Mouse (Mus musculus): Measurements from ENCODE around the gene Vax2. TPM values are rescaled to one million over a fixed set of nuclear protein-coding genes. Genes with fewer than 3 reads are reported as not detected.

The Vax2 gene
- polyA plus RNA-seq, 1 experiment from 2014 or later, result not detected

- H3K9ac ChIP-seq, result no peak overlapping the region
- peaks cover 99% of the 10 kb centered on the region for H3K27me3 ChIP-seq (replicated peaks)
- WGBS (ENCODE audit: insufficient replicate concordance), result 3% methylated on average over 11 of the region's 11 CpGs
- H3K9me3 ChIP-seq (replicated peaks), result no peaks in the 10 kb centered on the region
- no peak for ATAC-seq
- no peaks in the 10 kb centered on the region for H3K36me3 ChIP-seq
- no peak overlapping the region for H3K27ac ChIP-seq
- no peaks in the 10 kb centered on the region for H3K4me1 ChIP-seq
- no peak overlapping the region for H3K4me3 ChIP-seq
- no peak overlapping the region for H3K4me2 ChIP-seq
These were observed 10.1 kb upstream of the Vax2 start for GRCm38 (mm10) chr6:83701001-83701400.

DNA sequence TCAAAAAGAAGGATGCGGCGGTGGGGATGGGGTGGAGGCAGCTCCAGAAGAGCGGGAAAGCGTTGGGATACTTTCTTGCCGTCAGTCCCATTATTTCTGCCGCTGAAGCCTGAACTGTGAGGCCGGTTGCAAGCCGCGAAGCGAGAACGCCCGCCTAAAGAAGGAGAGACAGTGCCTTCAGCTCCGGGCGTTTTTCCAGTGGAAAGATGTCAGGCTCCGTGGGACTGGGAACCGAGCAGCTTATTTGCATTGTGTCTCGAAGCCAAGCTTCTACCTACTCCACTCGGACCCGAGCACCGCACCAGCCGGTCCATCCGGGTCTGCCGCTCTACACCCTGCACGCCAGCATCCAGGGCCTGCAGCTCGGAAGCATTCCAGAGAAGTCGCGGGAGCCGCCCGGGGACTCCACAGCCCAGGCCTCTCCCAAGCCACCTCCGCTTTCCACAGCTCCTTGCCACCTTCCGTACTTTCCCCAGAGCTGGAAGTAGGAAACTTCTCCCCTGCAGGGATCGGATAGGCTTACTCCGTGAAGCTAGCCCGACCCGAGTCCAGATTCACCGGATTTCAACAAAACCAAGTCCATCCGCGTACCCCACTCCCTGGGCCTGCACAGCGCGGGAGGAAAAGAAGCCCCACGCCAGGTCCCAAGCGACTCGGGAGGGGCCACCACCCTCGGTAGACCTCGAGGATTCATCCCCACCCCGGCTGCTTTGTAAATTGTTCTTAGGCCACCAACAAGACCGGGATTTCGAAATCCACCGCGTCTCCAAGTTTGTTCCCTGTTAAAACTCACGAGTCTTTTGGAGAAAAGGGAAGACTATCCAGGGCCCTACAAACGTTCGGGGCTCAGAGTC, 8.7 kb upstream of the Vax2 start:
- Histone ChIP-seq H3K9me3 (replicated peaks) (no peaks in the 10 kb centered on the region), H3K4me1 (no peaks in the 10 kb centered on the region), H3K27me3 (replicated peaks) (peaks cover 99% of the 10 kb centered on the region), H3K9ac (no peak overlapping the region), H3K4me3 (no peak overlapping the region), H3K27ac (no peak overlapping the region), H3K4me2 (no peak overlapping the region), H3K36me3 (no peaks in the 10 kb centered on the region)
- 2% methylated on average over 53 of the region's 53 CpGs for WGBS (ENCODE audit: insufficient replicate concordance)
- ATAC-seq, result no peak

- H3K36me3 ChIP-seq, result no peaks in the 10 kb centered on the region
- no peak overlapping the region for H3K9ac ChIP-seq
- no peak overlapping the region for H3K4me3 ChIP-seq
- peaks cover 99% of the 10 kb centered on the region for H3K27me3 ChIP-seq (replicated peaks)
- no peak overlapping the region for H3K27ac ChIP-seq
- H3K9me3 ChIP-seq (replicated peaks), result no peaks in the 10 kb centered on the region
- ATAC-seq, result no peak
- no peaks in the 10 kb centered on the region for H3K4me1 ChIP-seq
- WGBS (ENCODE audit: insufficient replicate concordance), result 2% methylated on average over 27 of the region's 27 CpGs
- H3K4me2 ChIP-seq, result no peak overlapping the region
These were observed 7.9 kb upstream of the Vax2 start for GRCm38 (mm10) chr6:83703000-83703721.

DNA sequence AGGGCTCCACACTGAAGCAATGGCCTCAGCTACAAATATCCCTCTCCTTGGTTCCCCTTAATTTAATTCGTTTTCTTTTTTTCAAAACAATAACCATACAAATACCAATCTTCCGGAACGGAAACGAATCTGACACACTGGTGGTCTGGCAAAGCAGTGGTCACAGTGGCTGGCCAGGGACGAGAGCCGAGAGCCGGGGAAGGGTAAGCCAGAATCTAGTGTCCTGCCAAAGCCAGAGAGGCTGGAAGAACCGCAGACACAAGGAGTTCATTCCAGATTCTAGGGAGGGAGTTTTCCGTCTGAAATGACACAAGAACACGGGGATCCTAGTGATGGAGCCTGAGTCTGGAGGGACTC, 7.4 kb upstream of the Vax2 start:
- Histone ChIP-seq H3K9me3 (replicated peaks) (no peaks in the 10 kb centered on the region), H3K9ac (no peak overlapping the region), H3K4me3 (no peak overlapping the region), H3K4me1 (no peaks in the 10 kb centered on the region), H3K4me2 (no peak overlapping the region), H3K27me3 (replicated peaks) (peaks cover 99% of the 10 kb centered on the region), H3K36me3 (no peaks in the 10 kb centered on the region), H3K27ac (no peak overlapping the region)
- ATAC-seq, result no peak
- WGBS (ENCODE audit: insufficient replicate concordance), result under 1% methylated on average over 10 of the region's 10 CpGs

DNA sequence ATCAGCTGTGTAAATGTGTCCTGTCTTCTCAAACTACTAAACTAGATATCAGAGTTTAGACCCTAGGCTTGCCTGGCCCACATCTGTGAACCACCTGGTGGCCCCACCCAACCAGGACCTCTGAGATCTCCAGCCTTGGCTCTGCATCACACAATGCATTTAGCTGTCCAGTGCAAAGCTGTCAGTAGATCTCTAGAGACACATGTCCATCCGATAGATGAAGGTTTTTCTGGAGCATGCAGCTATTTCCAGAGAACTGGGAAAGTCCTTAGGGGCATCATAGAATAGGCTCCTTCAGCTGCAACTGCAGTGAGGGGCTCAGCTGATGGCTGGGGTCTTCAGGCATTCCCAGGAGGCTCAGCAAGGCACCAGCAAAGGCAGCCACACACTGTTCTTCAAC, 6.8 kb upstream of the Vax2 start:
- Histone ChIP-seq H3K27ac (no peak overlapping the region), H3K36me3 (no peaks in the 10 kb centered on the region), H3K9me3 (replicated peaks) (no peaks in the 10 kb centered on the region), H3K4me1 (no peaks in the 10 kb centered on the region), H3K9ac (no peak overlapping the region), H3K4me2 (no peak overlapping the region), H3K4me3 (no peak overlapping the region), H3K27me3 (replicated peaks) (peaks cover 99% of the 10 kb centered on the region)
- no peak for ATAC-seq
- WGBS (ENCODE audit: insufficient replicate concordance), result 19% methylated on average over 1 of the region's 1 CpGs

- Histone ChIP-seq H3K27ac (no peak overlapping the region), H3K4me2 (no peak overlapping the region), H3K4me3 (no peak overlapping the region), H3K9me3 (replicated peaks) (no peaks in the 10 kb centered on the region), H3K4me1 (no peaks in the 10 kb centered on the region), H3K9ac (no peak overlapping the region), H3K27me3 (replicated peaks) (peaks cover 99% of the 10 kb centered on the region), H3K36me3 (no peaks in the 10 kb centered on the region)
- WGBS (ENCODE audit: insufficient replicate concordance), result 20% methylated on average over 5 of the region's 5 CpGs
- ATAC-seq, result no peak
These were observed 6.4 kb upstream of the Vax2 start for GRCm38 (mm10) chr6:83704701-83705100.

GRCm38 (mm10) chr6:83707738-83708510, 3.1 kb upstream of the Vax2 start:
- Histone ChIP-seq H3K9me3 (replicated peaks) (no peaks in the 10 kb centered on the region), H3K27me3 (replicated peaks) (peaks cover 100% of the 10 kb centered on the region), H3K4me3 (no peak overlapping the region), H3K27ac (no peak overlapping the region), H3K36me3 (no peaks in the 10 kb centered on the region), H3K4me2 (no peak overlapping the region), H3K4me1 (peaks cover 20% of the 10 kb centered on the region), H3K9ac (no peak overlapping the region)
- ATAC-seq, result no peak
- WGBS (ENCODE audit: insufficient replicate concordance), result 7% methylated on average over 6 of the region's 6 CpGs

DNA sequence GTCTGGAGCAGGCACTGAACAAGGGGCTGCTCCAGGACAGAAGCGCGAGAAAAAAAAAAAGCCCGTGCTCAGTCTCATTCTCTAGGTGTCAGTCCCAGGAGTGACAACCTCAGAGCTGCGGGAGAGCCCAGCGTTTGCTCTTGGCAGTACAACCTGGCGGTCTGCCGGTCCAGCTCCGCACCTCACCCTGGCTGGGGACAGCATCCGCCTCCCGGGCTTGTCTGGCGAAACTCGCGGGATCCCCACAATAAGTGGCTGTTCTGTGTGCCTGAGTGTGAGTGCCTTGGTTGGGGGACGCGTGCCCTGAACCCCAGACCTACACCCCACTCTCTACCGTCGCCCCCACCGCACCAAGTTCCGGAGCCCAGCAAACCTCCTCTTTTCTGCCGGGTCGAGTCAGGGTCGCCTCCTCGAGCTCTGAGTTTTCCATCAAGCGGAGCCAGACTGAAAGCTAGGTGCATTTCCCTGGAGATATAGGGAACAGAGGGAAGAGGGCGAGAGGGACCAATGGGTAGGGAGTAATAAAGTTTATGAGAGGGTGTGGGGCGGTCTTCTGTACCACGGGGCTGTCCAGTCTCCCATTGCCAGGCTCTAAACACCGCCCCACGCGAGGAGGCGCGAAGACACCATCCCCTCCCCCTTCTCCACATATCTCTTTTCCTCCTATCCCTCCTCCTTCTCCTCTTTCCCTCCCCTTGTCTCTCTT, 550 bp upstream of the Vax2 start:
- 2% methylated on average over 32 of the region's 32 CpGs for WGBS (ENCODE audit: insufficient replicate concordance)
- H3K27me3 ChIP-seq (replicated peaks), result peaks cover 100% of the 10 kb centered on the region
- H3K4me1 ChIP-seq, result peaks cover 20% of the 10 kb centered on the region
- no peaks in the 10 kb centered on the region for H3K9me3 ChIP-seq (replicated peaks)
- H3K27ac ChIP-seq, result no peak overlapping the region
- ATAC-seq, result peak; percentile 58
- peak overlapping the region; percentile 44 for H3K4me3 ChIP-seq
- H3K4me2 ChIP-seq, result peak overlapping the region; percentile 69
- H3K9ac ChIP-seq, result no peak overlapping the region
- no peaks in the 10 kb centered on the region for H3K36me3 ChIP-seq

DNA sequence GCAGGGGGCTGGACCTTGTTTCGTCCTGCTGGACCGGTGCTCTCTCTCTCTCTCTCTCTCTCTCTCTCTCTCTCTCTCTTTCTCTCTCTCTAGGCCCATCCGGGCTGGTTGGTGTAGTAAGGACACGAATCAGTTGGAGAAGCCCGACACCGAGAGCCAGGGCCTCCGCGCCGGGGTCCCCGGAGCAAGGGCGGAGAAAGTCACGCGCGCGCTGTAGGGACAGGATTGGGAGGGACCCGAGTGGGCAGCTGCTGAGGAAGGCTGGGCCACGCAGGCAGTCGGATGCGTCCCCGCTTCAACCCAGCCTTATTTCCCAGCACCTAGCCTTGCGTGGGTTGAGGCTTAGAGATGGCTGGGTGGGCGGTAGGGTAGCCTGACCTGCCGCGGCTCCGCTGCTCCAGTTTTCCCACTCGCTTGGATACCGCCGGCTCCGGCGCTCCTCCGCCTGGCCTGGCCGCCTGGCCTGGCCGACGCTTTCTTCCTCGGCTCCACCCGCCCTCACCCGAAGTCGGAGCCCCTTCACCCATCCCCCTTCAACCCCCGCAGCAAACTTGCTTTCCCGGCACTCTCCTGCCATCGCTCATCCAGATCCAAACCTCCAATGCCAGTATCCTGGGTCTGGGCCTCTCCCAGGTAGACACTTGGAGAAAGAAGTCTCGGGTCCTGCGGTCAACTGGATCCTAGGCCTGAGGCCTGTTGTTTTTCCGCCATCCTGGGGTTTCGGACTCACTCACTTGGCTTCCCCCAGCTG, 836 bp downstream of the Vax2 start:
- 8% methylated on average over 45 of the region's 45 CpGs for WGBS (ENCODE audit: insufficient replicate concordance)
- Histone ChIP-seq H3K27me3 (replicated peaks) (peaks cover 99% of the 10 kb centered on the region), H3K4me1 (peaks cover 20% of the 10 kb centered on the region), H3K9me3 (replicated peaks) (no peaks in the 10 kb centered on the region), H3K4me3 (peak overlapping the region; percentile 44), H3K36me3 (no peaks in the 10 kb centered on the region), H3K9ac (no peak overlapping the region), H3K27ac (no peak overlapping the region), H3K4me2 (peak overlapping the region; percentile 69)
- ATAC-seq, result no peak

DNA sequence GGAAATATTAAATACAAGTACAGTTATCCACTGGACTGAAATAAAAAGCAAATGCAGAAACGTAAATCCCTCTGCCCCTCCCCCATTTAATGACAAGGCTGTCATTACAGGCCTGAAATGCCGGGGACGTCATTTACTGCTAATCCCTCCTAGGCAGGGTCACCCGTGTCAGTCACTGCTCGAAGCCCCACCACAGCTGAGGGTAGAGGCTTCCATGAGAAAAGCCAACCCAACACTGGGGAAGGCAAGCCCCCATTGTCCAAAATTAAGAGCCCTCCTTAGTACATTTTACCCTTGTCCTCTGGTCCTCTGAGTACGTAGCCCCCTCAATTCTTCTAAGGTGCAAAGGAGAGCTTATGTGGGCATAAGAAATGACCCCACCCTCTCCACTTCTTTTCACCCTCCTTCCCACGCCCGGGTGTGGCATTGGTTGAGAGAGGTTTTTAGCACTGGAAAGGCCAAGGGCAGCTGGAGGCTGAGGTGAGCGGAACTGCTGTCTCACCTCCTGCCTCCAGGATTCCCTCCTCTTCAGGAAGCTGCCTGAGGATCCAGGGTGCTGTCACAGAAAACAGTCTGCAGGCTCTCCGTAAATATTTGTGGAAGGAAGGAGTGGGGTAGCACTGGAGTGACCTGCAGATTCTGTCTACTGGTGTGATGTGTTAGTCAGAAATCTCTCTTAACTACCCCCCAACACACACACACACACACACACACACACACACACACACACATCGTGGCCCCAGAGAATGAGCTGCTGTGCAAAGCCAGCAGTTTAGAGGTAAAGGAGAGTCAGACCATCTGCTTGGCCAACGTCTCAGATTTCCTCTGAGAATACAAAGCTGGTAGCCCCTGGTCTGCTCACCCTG, 2.4 kb downstream of the Vax2 start:
- Histone ChIP-seq H3K9me3 (replicated peaks) (no peaks in the 10 kb centered on the region), H3K36me3 (no peaks in the 10 kb centered on the region), H3K27ac (no peak overlapping the region), H3K9ac (no peak overlapping the region), H3K4me3 (no peak overlapping the region), H3K4me1 (peaks cover 20% of the 10 kb centered on the region), H3K27me3 (replicated peaks) (peaks cover 99% of the 10 kb centered on the region), H3K4me2 (no peak overlapping the region)
- no peak for ATAC-seq
- WGBS (ENCODE audit: insufficient replicate concordance), result 8% methylated on average over 12 of the region's 12 CpGs

All from liver, embryonic 12.5 days (tissue).